Mouse (Mus musculus) lung, embryonic 15.5 days (tissue): ENCODE results near the gene Pxn. TPM values are rescaled to one million over a fixed set of nuclear protein-coding genes. Genes with fewer than 3 reads are reported as not detected.
A peak's percentile ranks its signal among the peaks of the same experiment; 100 is the strongest.

Experiments
- ATAC-seq: fragments of 200-750 bp; cut with Nextera tagmentation; 2 replicates; pipeline ENCODE4 v1.8.0; 2017; ENCODE audit warnings: moderate number of reproducible peaks, borderline replicate concordance; ENCODE audit not compliant: low FRiP score, low TSS enrichment; ENCODE audit errors: extremely low read depth
- H3K27ac ChIP-seq: fragments of 300-500 bp; sonication (generic); 2 replicates; pipeline ENCODE4 v1.5.1; 2015; ENCODE audit warnings: moderate library complexity, mild to moderate bottlenecking, inconsistent platforms
- H3K27me3 ChIP-seq: fragments of 300-500 bp; sonication (generic); 2 replicates; pipeline ENCODE4 v1.6.1; 2015; ENCODE audit warnings: inconsistent platforms
- H3K36me3 ChIP-seq: fragments of 300-500 bp; sonication (generic); 2 replicates; pipeline ENCODE4 v1.6.1; 2015; ENCODE audit warnings: inconsistent platforms
- H3K4me1 ChIP-seq: fragments of 300-500 bp; sonication (generic); 2 replicates; pipeline ENCODE4 v1.6.1; 2015; ENCODE audit warnings: inconsistent platforms
- H3K4me2 ChIP-seq: fragments of 300-500 bp; sonication (generic); 2 replicates; pipeline ENCODE4 v1.6.1; 2015; ENCODE audit warnings: inconsistent platforms, mild to moderate bottlenecking, moderate library complexity
- H3K4me3 ChIP-seq: fragments of 300-500 bp; sonication (generic); 2 replicates; pipeline ENCODE4 v1.5.1; 2015; ENCODE audit warnings: mild to moderate bottlenecking, inconsistent platforms
- H3K9ac ChIP-seq: fragments of 300-500 bp; sonication (generic); 2 replicates; pipeline ENCODE4 v1.6.1; 2015; ENCODE audit warnings: inconsistent platforms
- H3K9me3 ChIP-seq: fragments of 300-500 bp; sonication (generic); 2 replicates; pipeline ENCODE4 v1.6.1; 2016; ENCODE audit warnings: inconsistent platforms
- WGBS: fragments of 180-500 bp; shearing (Covaris S2); methylation state at CpG from one replicate; pipeline ENCODE4 v1.1.7; 2015; 5-methylcytosine and 5-hydroxymethylcytosine counted together
- polyA plus RNA-seq: library from polyadenylated mRNA; unstranded; fragments of >200 nt; fragmentation: Nextera tagmentation; extraction: Ambion mirVana; gene quantifications from 2 replicates; pipeline ENCODE4 v1.2.1, GENCODE M21; 2015

The Pxn gene
- polyA plus RNA-seq, 1 experiment from 2014 or later = 58.6 TPM

- Histone ChIP-seq H3K9ac (no peak overlapping the region), H3K4me2 (no peak overlapping the region; the same call in 1 of the 2 replicates), H3K4me3 (no peak overlapping the region), H3K4me1 (peaks cover 61% of the 10 kb centered on the region), H3K36me3 (no peaks in the 10 kb centered on the region), H3K9me3 (no peaks in the 10 kb centered on the region), H3K27me3 (no peaks in the 10 kb centered on the region), H3K27ac (peak overlapping the region; percentile 29; the same call in 1 of the 2 replicates)
- ATAC-seq = no peak
- WGBS = 58% methylated on average over 13 of the region's 13 CpGs
Measured at GRCm38 (mm10) chr5:115538017-115538692, 31.7 kb downstream of the Pxn start.

DNA sequence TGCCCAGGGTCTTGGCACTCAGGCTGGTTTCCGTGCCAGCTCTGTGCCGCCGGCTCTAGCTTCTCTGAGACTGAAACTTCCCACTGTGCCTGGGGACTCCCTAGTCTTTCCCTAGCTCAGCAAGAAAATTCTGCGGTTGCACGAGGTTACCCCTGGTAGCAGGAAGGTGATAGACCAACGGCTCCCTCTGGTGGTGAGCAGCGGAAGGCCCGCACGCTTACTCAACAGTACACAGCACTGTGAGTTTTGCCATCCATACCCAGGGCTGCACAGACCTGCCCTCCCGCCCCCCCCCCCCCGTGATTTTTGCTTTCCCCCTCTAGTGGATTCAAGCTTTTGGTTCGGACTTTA, 32.2 kb downstream of the Pxn start:
- Histone ChIP-seq H3K9ac (no peak overlapping the region), H3K36me3 (no peaks in the 10 kb centered on the region), H3K27ac (peak overlapping the region; percentile 29; the same call in 1 of the 2 replicates), H3K4me2 (no peak overlapping the region; the same call in 1 of the 2 replicates), H3K9me3 (no peaks in the 10 kb centered on the region), H3K4me3 (no peak overlapping the region), H3K27me3 (no peaks in the 10 kb centered on the region), H3K4me1 (peaks cover 61% of the 10 kb centered on the region)
- ATAC-seq = peak; percentile 67
- WGBS = under 1% methylated on average over 12 of the region's 12 CpGs

DNA sequence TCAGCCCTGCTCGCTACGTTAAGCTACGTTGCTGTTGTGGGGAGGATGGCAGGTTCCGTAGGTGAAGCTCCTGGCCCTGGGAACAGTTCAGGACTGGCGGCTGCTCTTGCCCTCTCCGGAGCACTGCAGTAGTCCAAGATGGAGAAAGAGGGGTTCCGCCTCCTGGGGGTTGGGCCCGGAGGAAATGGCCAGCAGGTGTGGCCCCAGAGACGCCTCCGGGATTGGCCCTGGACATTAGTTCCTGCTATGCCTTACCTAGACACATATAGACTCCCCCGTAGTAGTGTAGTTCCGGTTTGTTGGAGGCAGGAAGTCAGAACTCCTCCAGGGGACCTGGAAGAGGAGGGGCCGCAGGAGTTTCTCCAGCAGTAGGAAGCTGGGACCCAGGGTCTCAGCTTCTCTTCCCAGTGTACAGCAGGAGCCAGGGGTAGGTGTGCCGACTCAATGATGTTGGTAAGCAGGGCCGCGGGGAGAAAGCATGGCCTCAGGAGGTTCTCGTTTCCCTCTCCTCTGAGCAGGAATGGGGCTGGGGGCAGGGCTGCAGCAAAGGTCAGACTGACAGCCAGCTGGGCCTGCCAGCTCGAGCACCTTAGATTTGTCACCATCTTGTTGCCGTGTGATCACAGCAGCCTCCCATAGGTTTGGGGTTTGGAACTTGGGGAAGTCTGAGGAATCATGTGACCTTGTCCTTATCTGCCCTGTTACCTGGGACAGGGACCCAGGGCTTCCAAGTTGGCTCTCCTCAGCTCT, 36.3 kb downstream of the Pxn start:
- peak overlapping the region; percentile 16 for H3K9ac ChIP-seq
- H3K4me1 ChIP-seq = peaks cover 67% of the 10 kb centered on the region
- peak overlapping the region; percentile 46 for H3K4me2 ChIP-seq
- no peak for ATAC-seq
- H3K9me3 ChIP-seq = no peaks in the 10 kb centered on the region
- H3K27ac ChIP-seq = peak overlapping the region; percentile 91
- no peaks in the 10 kb centered on the region for H3K27me3 ChIP-seq
- peaks cover 32% of the 10 kb centered on the region for H3K36me3 ChIP-seq
- peak overlapping the region; percentile 7; the same call in 1 of the 2 replicates for H3K4me3 ChIP-seq
- WGBS = 34% methylated on average over 19 of the region's 19 CpGs

- peak overlapping the region; percentile 46 for H3K4me2 ChIP-seq
- peak overlapping the region; percentile 91 for H3K27ac ChIP-seq
- 22% methylated on average over 17 of the region's 17 CpGs for WGBS
- peak; percentile 76 for ATAC-seq
- H3K4me1 ChIP-seq = peaks cover 59% of the 10 kb centered on the region
- H3K36me3 ChIP-seq = peaks cover 40% of the 10 kb centered on the region
- H3K9ac ChIP-seq = peak overlapping the region; percentile 24
- H3K4me3 ChIP-seq = peak overlapping the region; percentile 22
- H3K9me3 ChIP-seq = no peaks in the 10 kb centered on the region
- no peaks in the 10 kb centered on the region for H3K27me3 ChIP-seq
Measured at GRCm38 (mm10) chr5:115543509-115544253, 37.2 kb downstream of the Pxn start.

DNA sequence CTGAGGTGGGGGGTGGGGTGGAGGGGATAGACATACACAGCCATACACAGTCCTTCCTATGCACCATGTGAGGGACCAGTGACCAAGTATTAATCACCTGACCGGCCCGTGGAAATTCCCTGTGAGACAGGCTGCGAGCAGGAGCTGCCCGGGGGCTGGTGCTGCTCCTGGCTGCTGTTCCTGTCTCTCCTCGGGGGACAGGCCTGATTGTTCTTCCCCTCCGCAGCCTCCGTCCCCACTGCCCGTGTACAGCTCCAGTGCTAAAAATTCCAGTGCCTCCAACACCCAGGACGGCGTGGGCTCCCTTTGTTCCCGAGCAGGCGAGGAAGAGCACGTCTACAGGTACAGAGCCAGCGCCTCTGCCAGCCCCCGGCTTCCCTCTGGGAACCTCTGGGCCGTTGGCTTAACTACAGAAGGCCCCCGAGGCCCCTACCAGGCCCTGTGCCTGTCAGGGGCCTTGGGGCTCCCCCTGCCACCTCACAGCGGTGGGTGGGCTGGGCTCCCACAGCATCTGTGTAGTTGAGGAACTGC, 38.2 kb downstream of the Pxn start:
- H3K4me2 ChIP-seq = peak overlapping the region; percentile 46
- H3K27me3 ChIP-seq = no peaks in the 10 kb centered on the region
- peaks cover 52% of the 10 kb centered on the region for H3K4me1 ChIP-seq
- no peak for ATAC-seq
- peak overlapping the region; percentile 91 for H3K27ac ChIP-seq
- H3K9ac ChIP-seq = peak overlapping the region; percentile 24; the same call in 1 of the 2 replicates
- H3K36me3 ChIP-seq = peaks cover 50% of the 10 kb centered on the region
- no peaks in the 10 kb centered on the region for H3K9me3 ChIP-seq
- H3K4me3 ChIP-seq = peak overlapping the region; percentile 22
- WGBS = 47% methylated on average over 18 of the region's 18 CpGs

GRCm38 (mm10) chr5:115545636-115546035, 39.2 kb downstream of the Pxn start:
- H3K4me1 ChIP-seq = peaks cover 52% of the 10 kb centered on the region
- ATAC-seq = peak; percentile 62
- 0 out of 2 replicates have a peak overlapping the region, but pooled peaks have one; percentile 24 for H3K9ac ChIP-seq
- no peaks in the 10 kb centered on the region for H3K27me3 ChIP-seq
- peak overlapping the region; percentile 91 for H3K27ac ChIP-seq
- H3K4me2 ChIP-seq = peak overlapping the region; percentile 46
- 67% methylated on average over 14 of the region's 14 CpGs for WGBS
- no peaks in the 10 kb centered on the region for H3K9me3 ChIP-seq
- H3K4me3 ChIP-seq = peak overlapping the region; percentile 22
- peaks cover 53% of the 10 kb centered on the region for H3K36me3 ChIP-seq

DNA sequence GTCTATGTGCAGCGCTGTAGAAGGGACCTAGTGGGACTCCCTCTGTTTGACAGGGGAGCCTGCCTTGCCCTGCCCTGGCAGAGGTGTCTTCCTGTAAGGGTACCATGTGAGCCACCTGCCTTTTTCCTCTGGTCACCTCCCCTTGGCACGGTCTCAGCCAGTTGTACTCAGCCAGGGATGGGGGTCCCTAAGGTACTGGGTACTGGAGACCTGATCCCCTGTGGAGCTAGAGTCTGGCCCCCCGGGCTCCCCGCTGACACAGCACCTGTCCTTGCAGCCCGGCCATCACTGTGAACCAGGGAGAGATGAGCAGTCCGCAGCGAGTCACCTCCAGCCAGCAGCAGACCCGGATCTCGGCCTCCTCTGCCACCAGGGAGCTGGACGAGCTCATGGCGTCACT, 40.1 kb downstream of the Pxn start:
- no peaks in the 10 kb centered on the region for H3K9me3 ChIP-seq
- H3K36me3 ChIP-seq = peaks cover 57% of the 10 kb centered on the region
- H3K27me3 ChIP-seq = no peaks in the 10 kb centered on the region
- H3K4me3 ChIP-seq = no peak overlapping the region
- H3K4me2 ChIP-seq = no peak overlapping the region
- WGBS = 77% methylated on average over 11 of the region's 11 CpGs
- peaks cover 52% of the 10 kb centered on the region for H3K4me1 ChIP-seq
- H3K27ac ChIP-seq = peak overlapping the region; percentile 91; the same call in 1 of the 2 replicates
- no peak overlapping the region for H3K9ac ChIP-seq
- no peak for ATAC-seq

DNA sequence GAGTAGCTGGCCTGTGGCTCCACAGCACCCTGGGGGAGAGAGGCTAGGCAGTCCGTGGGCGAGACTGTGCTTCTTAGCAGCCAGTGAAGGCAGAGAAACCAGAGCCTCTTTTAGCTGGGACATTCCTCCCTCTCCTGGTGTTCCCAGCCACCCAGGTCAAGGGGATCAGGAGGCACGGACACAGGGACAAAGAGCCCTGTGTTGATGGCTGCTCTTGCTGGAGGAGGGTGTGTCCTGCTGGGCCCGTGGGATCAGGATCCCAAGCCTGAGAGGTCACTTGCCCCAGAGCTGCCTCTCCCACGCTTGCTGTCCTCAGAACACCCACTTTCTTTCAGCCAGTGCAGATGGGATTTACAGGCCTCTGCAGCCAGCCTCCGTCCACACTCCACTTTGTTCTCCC, 40.5 kb downstream of the Pxn start:
- no peaks in the 10 kb centered on the region for H3K9me3 ChIP-seq
- H3K4me2 ChIP-seq = no peak overlapping the region
- no peak overlapping the region for H3K4me3 ChIP-seq
- WGBS = 45% methylated on average over 6 of the region's 6 CpGs
- H3K27ac ChIP-seq = peak overlapping the region; percentile 2; the same call in 1 of the 2 replicates
- no peak overlapping the region for H3K9ac ChIP-seq
- peaks cover 61% of the 10 kb centered on the region for H3K36me3 ChIP-seq
- no peaks in the 10 kb centered on the region for H3K27me3 ChIP-seq
- H3K4me1 ChIP-seq = peaks cover 51% of the 10 kb centered on the region
- ATAC-seq = no peak

DNA sequence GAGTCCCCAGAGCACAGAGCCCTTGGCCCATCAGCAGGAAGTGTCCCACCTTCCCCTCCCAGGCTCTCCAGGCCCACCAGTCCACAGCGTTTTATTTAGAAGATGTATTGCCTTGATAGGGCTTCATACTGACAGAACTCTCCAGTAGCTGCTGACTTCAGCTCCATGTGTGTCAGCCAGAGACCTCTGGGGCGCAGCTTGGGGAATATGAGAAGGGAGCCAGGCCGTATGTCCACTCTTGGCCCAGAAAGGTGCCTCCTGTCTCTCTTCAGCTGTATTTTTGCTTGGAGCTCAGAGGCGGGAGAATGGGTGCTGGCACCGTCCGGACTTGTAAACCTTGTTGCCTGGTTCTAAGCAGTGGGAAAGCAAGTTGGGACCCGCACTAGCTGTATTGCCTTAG, 40.9 kb downstream of the Pxn start:
- Histone ChIP-seq H3K4me3 (no peak overlapping the region), H3K9ac (no peak overlapping the region), H3K36me3 (peaks cover 65% of the 10 kb centered on the region), H3K27me3 (no peaks in the 10 kb centered on the region), H3K9me3 (no peaks in the 10 kb centered on the region), H3K4me1 (peaks cover 47% of the 10 kb centered on the region), H3K4me2 (no peak overlapping the region), H3K27ac (peak overlapping the region; percentile 2; the same call in 1 of the 2 replicates)
- ATAC-seq = no peak
- 83% methylated on average over 7 of the region's 7 CpGs for WGBS

GRCm38 (mm10) chr5:115548501-115549285, 42.2 kb downstream of the Pxn start:
- no peak overlapping the region for H3K4me3 ChIP-seq
- H3K9me3 ChIP-seq = no peaks in the 10 kb centered on the region
- ATAC-seq = no peak
- peaks cover 34% of the 10 kb centered on the region for H3K4me1 ChIP-seq
- no peaks in the 10 kb centered on the region for H3K27me3 ChIP-seq
- H3K27ac ChIP-seq = no peak overlapping the region
- H3K9ac ChIP-seq = no peak overlapping the region
- H3K36me3 ChIP-seq = peaks cover 78% of the 10 kb centered on the region
- 89% methylated on average over 18 of the region's 18 CpGs for WGBS
- no peak overlapping the region for H3K4me2 ChIP-seq

DNA sequence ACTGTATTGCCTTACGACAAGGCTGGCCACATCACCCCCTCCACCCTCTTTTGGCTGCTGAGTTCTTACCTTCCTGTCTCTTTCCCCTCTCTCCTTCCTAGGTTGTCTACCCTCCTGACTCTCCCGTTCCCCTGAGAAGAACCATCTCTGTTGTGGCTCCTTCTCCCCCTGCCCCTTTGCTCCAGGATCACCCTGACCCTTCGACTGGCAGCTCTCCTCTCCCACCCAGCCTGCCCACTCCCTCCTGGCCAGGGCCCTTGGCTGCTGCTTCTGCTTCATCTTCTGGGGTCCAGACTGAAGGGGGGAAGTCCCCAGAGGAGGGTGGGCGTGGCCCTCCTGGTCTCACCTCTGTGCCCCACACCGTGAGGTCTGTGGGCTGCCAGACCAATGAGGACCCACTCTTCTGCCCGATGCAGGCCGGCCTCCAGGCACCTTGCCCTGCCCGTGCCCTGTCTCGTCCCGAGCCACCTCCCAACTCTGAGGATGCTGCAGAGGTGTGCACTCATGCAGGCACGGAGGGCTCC, 44.1 kb downstream of the Pxn start:
- no peak overlapping the region for H3K27ac ChIP-seq
- no peak for ATAC-seq
- no peaks in the 10 kb centered on the region for H3K27me3 ChIP-seq
- peaks cover 16% of the 10 kb centered on the region for H3K4me1 ChIP-seq
- H3K9ac ChIP-seq = no peak overlapping the region
- H3K4me3 ChIP-seq = no peak overlapping the region
- WGBS = 69% methylated on average over 11 of the region's 11 CpGs
- H3K4me2 ChIP-seq = no peak overlapping the region
- no peaks in the 10 kb centered on the region for H3K9me3 ChIP-seq
- peaks cover 80% of the 10 kb centered on the region for H3K36me3 ChIP-seq
